Mouse (Mus musculus) neural tube, embryonic 10.5 days (tissue): ENCODE measurements around the gene Zbtb45.

Experiments used
- DNase-seq: peaks from one replicate; pipeline ENCODE4 v3.0.0-alpha.2; 2017; ENCODE audit warnings: low spot score; ENCODE audit errors: extremely low spot score

Zbtb45 gene

GRCm38 (mm10) chr7:13034148-13034977, 24.5 kb upstream of the Zbtb45 start, which contains the start of gene Chmp2a:
Gene Chmp2a (minus strand): TSS chr7:13034807.
- peak; percentile 98 for DNase-seq

GRCm38 (mm10) chr7:13033451-13034147, 23.8 kb upstream of the Zbtb45 start:
- DNase-seq = no peak

GRCm38 (mm10) chr7:13032541-13032940, 22.7 kb upstream of the Zbtb45 start:
- no peak for DNase-seq

GRCm38 (mm10) chr7:13031983-13032382, 22.1 kb upstream of the Zbtb45 start:
- no peak for DNase-seq

GRCm38 (mm10) chr7:13031069-13031468, 21.2 kb upstream of the Zbtb45 start:
- no peak for DNase-seq

- no peak for DNase-seq
These were observed 19.2 kb upstream of the Zbtb45 start for GRCm38 (mm10) chr7:13028986-13029385.

GRCm38 (mm10) chr7:13025511-13026112, 15.8 kb upstream of the Zbtb45 start:
- DNase-seq = no peak

- peak; percentile 82 for DNase-seq
These were observed 15.0 kb upstream of the Zbtb45 start for GRCm38 (mm10) chr7:13024805-13025204.

- peak; percentile 97 for DNase-seq
These were observed 14.3 kb upstream of the Zbtb45 start for GRCm38 (mm10) chr7:13023928-13024731.

GRCm38 (mm10) chr7:13022773-13023535, 13.1 kb upstream of the Zbtb45 start:
- peak; percentile 90 for DNase-seq

GRCm38 (mm10) chr7:13015217-13015616, 5.4 kb upstream of the Zbtb45 start:
- no peak for DNase-seq

GRCm38 (mm10) chr7:13014275-13014839, 4.5 kb upstream of the Zbtb45 start:
- DNase-seq = no peak

- no peak for DNase-seq
These were observed 3.8 kb upstream of the Zbtb45 start for GRCm38 (mm10) chr7:13013671-13014070.

- DNase-seq = peak; percentile 99
These were observed 460 bp downstream of the Zbtb45 start for GRCm38 (mm10) chr7:13009143-13010004.

- DNase-seq = no peak
These were observed 2.3 kb downstream of the Zbtb45 start for GRCm38 (mm10) chr7:13007341-13008092.

GRCm38 (mm10) chr7:13006531-13006930, 3.3 kb downstream of the Zbtb45 start:
- DNase-seq = no peak

- DNase-seq = no peak
These were observed 3.8 kb downstream of the Zbtb45 start for GRCm38 (mm10) chr7:13006011-13006410.

- DNase-seq = no peak
These were observed 6.5 kb downstream of the Zbtb45 start for GRCm38 (mm10) chr7:13003380-13003779.

GRCm38 (mm10) chr7:13001584-13001983, 8.2 kb downstream of the Zbtb45 start:
- DNase-seq = no peak
